Mouse (Mus musculus) heart, embryonic 12.5 days (tissue): Measurements from ENCODE around the gene Smim27. TPM values are rescaled to one million over a fixed set of nuclear protein-coding genes. Genes with fewer than 3 reads are reported as not detected.

Source experiments
- ATAC-seq: fragments of 200-750 bp; cut with Nextera tagmentation; 2 replicates; pipeline ENCODE4 v1.8.0; 2017; ENCODE audit warnings: moderate TSS enrichment, moderate library complexity; ENCODE audit not compliant: insufficient number of reproducible peaks, low FRiP score
- H3K27ac ChIP-seq: fragments of 300-500 bp; sonication (generic); 2 replicates; pipeline ENCODE4 v1.5.1; 2016; ENCODE audit warnings: mild to moderate bottlenecking, moderate library complexity; ENCODE audit not compliant: poor library complexity, severe bottlenecking
- H3K27me3 ChIP-seq: fragments of 300-500 bp; sonication (generic); replicated peaks from 2 replicates; pipeline ENCODE4 v1.6.1; 2016; ENCODE audit warnings: mild to moderate bottlenecking, moderate library complexity
- H3K36me3 ChIP-seq: fragments of 300-500 bp; sonication (generic); 2 replicates; pipeline ENCODE4 v1.6.1; 2016; ENCODE audit warnings: mild to moderate bottlenecking, moderate library complexity
- H3K4me1 ChIP-seq: fragments of 300-500 bp; sonication (generic); replicated peaks from 2 replicates; pipeline ENCODE4 v1.6.1; 2016; ENCODE audit warnings: mild to moderate bottlenecking
- H3K4me2 ChIP-seq: fragments of 300-500 bp; sonication (generic); 2 replicates; pipeline ENCODE4 v1.6.1; 2016; ENCODE audit warnings: mild to moderate bottlenecking, moderate library complexity
- H3K4me3 ChIP-seq: fragments of 300-500 bp; sonication (generic); 2 replicates; pipeline ENCODE4 v1.5.1; 2016; ENCODE audit warnings: mild to moderate bottlenecking
- H3K9ac ChIP-seq: fragments of 300-500 bp; sonication (generic); 2 replicates; pipeline ENCODE4 v1.6.1; 2016; ENCODE audit warnings: mild to moderate bottlenecking, moderate library complexity
- H3K9me3 ChIP-seq: fragments of 300-500 bp; sonication (generic); replicated peaks from 2 replicates; pipeline ENCODE4 v1.6.1; 2016; ENCODE audit warnings: mild to moderate bottlenecking, moderate library complexity
- WGBS: fragments of 180-500 bp; shearing (Covaris S2); methylation state at CpG from one replicate; pipeline ENCODE4 v1.1.7; 2016; 5-methylcytosine and 5-hydroxymethylcytosine counted together
- polyA plus RNA-seq: library from polyadenylated mRNA; unstranded; fragments of >200 nt; fragmentation: Nextera tagmentation; extraction: Ambion mirVana; gene quantifications from 2 replicates; pipeline ENCODE4 v1.2.1, GENCODE M21; 2016

The Smim27 gene
- polyA plus RNA-seq, 1 experiment from 2014 or later, result 34.7 TPM

- no peak overlapping the region for H3K9ac ChIP-seq
- H3K27me3 ChIP-seq, result peaks cover 8% of the 10 kb centered on the region; the same call in 1 of the 2 replicates
- H3K36me3 ChIP-seq, result no peaks in the 10 kb centered on the region
- H3K27ac ChIP-seq, result no peak overlapping the region
- no peak overlapping the region for H3K4me3 ChIP-seq
- peaks cover 13% of the 10 kb centered on the region for H3K4me1 ChIP-seq
- 12% methylated on average over 16 of the region's 16 CpGs for WGBS
- peaks cover 4% of the 10 kb centered on the region; the same call in 1 of the 2 replicates for H3K9me3 ChIP-seq
- H3K4me2 ChIP-seq, result peak overlapping the region; percentile 37
- peak; percentile 29; the same call in 1 of the 2 replicates for ATAC-seq
Measured at GRCm38 (mm10) chr4:40301076-40301789, 31.9 kb downstream of the Smim27 start.

GRCm38 (mm10) chr4:40302445-40303125, 33.2 kb downstream of the Smim27 start:
- WGBS, result 62% methylated on average over 10 of the region's 10 CpGs
- H3K27ac ChIP-seq, result no peak overlapping the region
- no peaks in the 10 kb centered on the region for H3K36me3 ChIP-seq
- no peak overlapping the region for H3K9ac ChIP-seq
- H3K4me2 ChIP-seq, result no peak overlapping the region
- H3K9me3 ChIP-seq, result no peaks in the 10 kb centered on the region
- H3K27me3 ChIP-seq, result peaks cover 8% of the 10 kb centered on the region; the same call in 1 of the 2 replicates
- no peak for ATAC-seq
- no peak overlapping the region for H3K4me3 ChIP-seq
- H3K4me1 ChIP-seq, result peaks cover 13% of the 10 kb centered on the region

- Histone ChIP-seq H3K4me2 (no peak overlapping the region), H3K4me1 (no peaks in the 10 kb centered on the region), H3K9me3 (no peaks in the 10 kb centered on the region), H3K27me3 (no peaks in the 10 kb centered on the region), H3K36me3 (no peaks in the 10 kb centered on the region), H3K4me3 (no peak overlapping the region), H3K9ac (no peak overlapping the region), H3K27ac (no peak overlapping the region)
- ATAC-seq, result no peak
Measured at GRCm38 (mm10) chr4:40309682-40310081, 40.3 kb downstream of the Smim27 start.

GRCm38 (mm10) chr4:40310796-40311383, 41.5 kb downstream of the Smim27 start:
- Histone ChIP-seq H3K4me1 (no peaks in the 10 kb centered on the region), H3K27me3 (no peaks in the 10 kb centered on the region), H3K4me2 (no peak overlapping the region), H3K9me3 (no peaks in the 10 kb centered on the region), H3K9ac (no peak overlapping the region), H3K36me3 (no peaks in the 10 kb centered on the region), H3K27ac (no peak overlapping the region), H3K4me3 (no peak overlapping the region)
- 75% methylated on average over 11 of the region's 11 CpGs for WGBS
- no peak for ATAC-seq

GRCm38 (mm10) chr4:40312213-40312612, 42.8 kb downstream of the Smim27 start:
- no peak overlapping the region for H3K4me2 ChIP-seq
- no peak for ATAC-seq
- H3K27ac ChIP-seq, result no peak overlapping the region
- H3K4me1 ChIP-seq, result no peaks in the 10 kb centered on the region
- WGBS, result 56% methylated on average over 1 of the region's 1 CpGs
- no peak overlapping the region for H3K9ac ChIP-seq
- H3K9me3 ChIP-seq, result no peaks in the 10 kb centered on the region
- H3K27me3 ChIP-seq, result no peaks in the 10 kb centered on the region
- no peaks in the 10 kb centered on the region for H3K36me3 ChIP-seq
- no peak overlapping the region for H3K4me3 ChIP-seq

- Histone ChIP-seq H3K9ac (no peak overlapping the region), H3K27ac (no peak overlapping the region), H3K36me3 (no peaks in the 10 kb centered on the region), H3K4me1 (no peaks in the 10 kb centered on the region), H3K4me2 (no peak overlapping the region), H3K27me3 (no peaks in the 10 kb centered on the region), H3K4me3 (no peak overlapping the region), H3K9me3 (no peaks in the 10 kb centered on the region)
- 63% methylated on average over 6 of the region's 6 CpGs for WGBS
- ATAC-seq, result no peak
Measured at GRCm38 (mm10) chr4:40313026-40313425, 43.6 kb downstream of the Smim27 start.

- Histone ChIP-seq H3K4me1 (no peaks in the 10 kb centered on the region), H3K9ac (no peak overlapping the region), H3K4me2 (no peak overlapping the region), H3K36me3 (no peaks in the 10 kb centered on the region), H3K4me3 (no peak overlapping the region), H3K9me3 (no peaks in the 10 kb centered on the region), H3K27ac (no peak overlapping the region), H3K27me3 (no peaks in the 10 kb centered on the region)
- WGBS, result 68% methylated on average over 3 of the region's 3 CpGs
- no peak for ATAC-seq
Measured at GRCm38 (mm10) chr4:40317404-40317803, 48.0 kb downstream of the Smim27 start.

Other genes with a start within 250 kb of the Smim27 start
- 33.1 and 34.6 TPM in 2 replicates for gene Aco1, start 126.5 kb upstream of the Smim27 start, polyA plus RNA-seq
- gene Ddx58, start 29.8 kb upstream of the Smim27 start, polyA plus RNA-seq, result 8.1 and 8.7 TPM in 2 replicates
- 35.3 and 36.3 TPM in 2 replicates for gene Topors, start 271 bp downstream of the Smim27 start, polyA plus RNA-seq
- 457 and 461 TPM in 2 replicates for gene Ndufb6, start 9.8 kb downstream of the Smim27 start, polyA plus RNA-seq
- gene Tmem215, start 202.6 kb downstream of the Smim27 start, polyA plus RNA-seq, result 0.81 and 1.0 TPM in 2 replicates